Mouse (Mus musculus): ENCODE data around the gene Spock1. TPM values are rescaled to one million over a fixed set of nuclear protein-coding genes. Genes with fewer than 3 reads are reported as not detected.

The Spock1 gene
- 3.7 and 6.1 TPM in 2 replicates for polyA plus RNA-seq (2015; fragmentation: Nextera tagmentation; extraction: Ambion mirVana)

- Histone ChIP-seq H3K4me2 (peak within 1 kb of the TSS; percentile 75), H3K27me3 (replicated peaks) (peaks cover 17% of the 10 kb centered on the region), H3K27ac (no peak within 1 kb of the TSS), H3K4me3 (replicated peaks) (peak within 1 kb of the TSS; percentile 38), H3K9me3 (no peaks in the 10 kb centered on the region), H3K9ac (no peak within 1 kb of the TSS), H3K36me3 (no peaks in the 10 kb centered on the region), H3K4me1 (peaks cover 7% of the 10 kb centered on the region; the same call in 1 of the 2 replicates)
- WGBS, result under 1% methylated on average over 32 of the region's 32 CpGs
- ATAC-seq (ENCODE audit: insufficient read depth, low FRiP score, low read depth), result peak; percentile 76; the same call in 1 of the 2 replicates
Measured at GRCm38 (mm10) chr13:57908266-57908582, at the start of gene Spock1. Gene Spock1, minus strand, starts transcription at chr13:57908332.

- ATAC-seq (ENCODE audit: insufficient read depth, low FRiP score, low read depth), result no peak
- H3K4me3 ChIP-seq (replicated peaks), result no peak overlapping the region
- no peaks in the 10 kb centered on the region for H3K4me1 ChIP-seq
- H3K9me3 ChIP-seq, result no peaks in the 10 kb centered on the region
- WGBS, result 77% methylated on average over 12 of the region's 12 CpGs
- no peak overlapping the region for H3K4me2 ChIP-seq
- no peaks in the 10 kb centered on the region for H3K27me3 ChIP-seq (replicated peaks)
- no peak overlapping the region for H3K27ac ChIP-seq
- no peak overlapping the region for H3K9ac ChIP-seq
- H3K36me3 ChIP-seq, result no peaks in the 10 kb centered on the region
Measured at GRCm38 (mm10) chr13:57950091-57950490, 42.0 kb upstream of the Spock1 start.

GRCm38 (mm10) chr13:57949513-57949912 lies 41.4 kb upstream of the Spock1 start:
- Histone ChIP-seq H3K4me2 (no peak overlapping the region), H3K27me3 (replicated peaks) (no peaks in the 10 kb centered on the region), H3K9ac (no peak overlapping the region), H3K27ac (no peak overlapping the region), H3K4me1 (no peaks in the 10 kb centered on the region), H3K9me3 (no peaks in the 10 kb centered on the region), H3K36me3 (no peaks in the 10 kb centered on the region), H3K4me3 (replicated peaks) (no peak overlapping the region)
- 81% methylated on average over 4 of the region's 4 CpGs for WGBS
- ATAC-seq (ENCODE audit: insufficient read depth, low FRiP score, low read depth), result no peak

GRCm38 (mm10) chr13:57945197-57945596 lies 37.1 kb upstream of the Spock1 start:
- WGBS, result 68% methylated on average over 11 of the region's 11 CpGs
- Histone ChIP-seq H3K9ac (no peak overlapping the region), H3K27me3 (replicated peaks) (no peaks in the 10 kb centered on the region), H3K27ac (no peak overlapping the region), H3K9me3 (no peaks in the 10 kb centered on the region), H3K4me3 (replicated peaks) (no peak overlapping the region), H3K36me3 (no peaks in the 10 kb centered on the region), H3K4me2 (no peak overlapping the region), H3K4me1 (no peaks in the 10 kb centered on the region)
- no peak for ATAC-seq (ENCODE audit: insufficient read depth, low FRiP score, low read depth)

- Histone ChIP-seq H3K4me1 (no peaks in the 10 kb centered on the region), H3K27ac (no peak overlapping the region), H3K36me3 (no peaks in the 10 kb centered on the region), H3K4me3 (replicated peaks) (no peak overlapping the region), H3K9me3 (no peaks in the 10 kb centered on the region), H3K27me3 (replicated peaks) (no peaks in the 10 kb centered on the region), H3K4me2 (no peak overlapping the region), H3K9ac (no peak overlapping the region)
- 79% methylated on average over 5 of the region's 5 CpGs for WGBS
- ATAC-seq (ENCODE audit: insufficient read depth, low FRiP score, low read depth), result no peak
Measured at GRCm38 (mm10) chr13:57944434-57944833, 36.3 kb upstream of the Spock1 start.

GRCm38 (mm10) chr13:57943900-57944299 lies 35.8 kb upstream of the Spock1 start:
- Histone ChIP-seq H3K9ac (no peak overlapping the region), H3K27ac (no peak overlapping the region)
- no peak for ATAC-seq (ENCODE audit: insufficient read depth, low FRiP score, low read depth)

GRCm38 (mm10) chr13:57937463-57938229 lies 29.5 kb upstream of the Spock1 start:
- Histone ChIP-seq H3K4me3 (replicated peaks) (no peak overlapping the region), H3K27ac (no peak overlapping the region), H3K4me1 (no peaks in the 10 kb centered on the region), H3K9me3 (no peaks in the 10 kb centered on the region), H3K36me3 (no peaks in the 10 kb centered on the region), H3K27me3 (replicated peaks) (no peaks in the 10 kb centered on the region), H3K9ac (no peak overlapping the region), H3K4me2 (no peak overlapping the region)
- 78% methylated on average over 4 of the region's 4 CpGs for WGBS
- no peak for ATAC-seq (ENCODE audit: insufficient read depth, low FRiP score, low read depth)

More at GRCm38 (mm10) chr13:57943900-57944299, 35.8 kb upstream of the Spock1 start:
- H3K4me1 ChIP-seq, result no peaks in the 10 kb centered on the region
- H3K4me2 ChIP-seq, result no peak overlapping the region
- H3K4me3 ChIP-seq (replicated peaks), result no peak overlapping the region
- no peaks in the 10 kb centered on the region for H3K27me3 ChIP-seq (replicated peaks)
- no peaks in the 10 kb centered on the region for H3K9me3 ChIP-seq
- no peaks in the 10 kb centered on the region for H3K36me3 ChIP-seq

- Histone ChIP-seq H3K9me3 (no peaks in the 10 kb centered on the region), H3K4me3 (replicated peaks) (no peak overlapping the region), H3K36me3 (no peaks in the 10 kb centered on the region), H3K4me1 (no peaks in the 10 kb centered on the region), H3K27ac (no peak overlapping the region), H3K4me2 (no peak overlapping the region), H3K9ac (no peak overlapping the region), H3K27me3 (replicated peaks) (no peaks in the 10 kb centered on the region)
- 89% methylated on average over 9 of the region's 9 CpGs for WGBS
- ATAC-seq (ENCODE audit: insufficient read depth, low FRiP score, low read depth), result no peak
Measured at GRCm38 (mm10) chr13:57931998-57932397, 23.9 kb upstream of the Spock1 start.

- Histone ChIP-seq H3K27ac (no peak overlapping the region), H3K4me3 (replicated peaks) (no peak overlapping the region), H3K9me3 (no peaks in the 10 kb centered on the region), H3K4me2 (no peak overlapping the region), H3K36me3 (no peaks in the 10 kb centered on the region), H3K27me3 (replicated peaks) (no peaks in the 10 kb centered on the region), H3K9ac (no peak overlapping the region), H3K4me1 (no peaks in the 10 kb centered on the region)
- ATAC-seq (ENCODE audit: insufficient read depth, low FRiP score, low read depth), result no peak
- 68% methylated on average over 3 of the region's 3 CpGs for WGBS
Measured at GRCm38 (mm10) chr13:57931376-57931775, 23.2 kb upstream of the Spock1 start.

- 48% methylated on average over 5 of the region's 5 CpGs for WGBS
- no peak overlapping the region for H3K9ac ChIP-seq
- H3K27ac ChIP-seq, result no peak overlapping the region
Measured at GRCm38 (mm10) chr13:57930720-57931119, 22.6 kb upstream of the Spock1 start.

GRCm38 (mm10) chr13:57930283-57930682 lies 22.2 kb upstream of the Spock1 start:
- no peak overlapping the region for H3K9ac ChIP-seq
- H3K9me3 ChIP-seq, result no peaks in the 10 kb centered on the region
- no peak overlapping the region for H3K4me3 ChIP-seq (replicated peaks)
- no peak overlapping the region for H3K27ac ChIP-seq
- H3K36me3 ChIP-seq, result no peaks in the 10 kb centered on the region
- 55% methylated on average over 2 of the region's 2 CpGs for WGBS
- H3K4me1 ChIP-seq, result no peaks in the 10 kb centered on the region
- no peaks in the 10 kb centered on the region for H3K27me3 ChIP-seq (replicated peaks)
- ATAC-seq (ENCODE audit: insufficient read depth, low FRiP score, low read depth), result no peak
- H3K4me2 ChIP-seq, result no peak overlapping the region

More at GRCm38 (mm10) chr13:57930720-57931119, 22.6 kb upstream of the Spock1 start:
- no peak overlapping the region for H3K4me2 ChIP-seq
- no peaks in the 10 kb centered on the region for H3K36me3 ChIP-seq
- H3K9me3 ChIP-seq, result no peaks in the 10 kb centered on the region
- H3K27me3 ChIP-seq (replicated peaks), result no peaks in the 10 kb centered on the region
- ATAC-seq (ENCODE audit: insufficient read depth, low FRiP score, low read depth), result no peak
- H3K4me1 ChIP-seq, result no peaks in the 10 kb centered on the region
- H3K4me3 ChIP-seq (replicated peaks), result no peak overlapping the region

- Histone ChIP-seq H3K4me1 (no peaks in the 10 kb centered on the region), H3K4me3 (replicated peaks) (no peak overlapping the region), H3K27ac (no peak overlapping the region), H3K27me3 (replicated peaks) (no peaks in the 10 kb centered on the region), H3K36me3 (no peaks in the 10 kb centered on the region), H3K9me3 (no peaks in the 10 kb centered on the region), H3K4me2 (no peak overlapping the region), H3K9ac (no peak overlapping the region)
- ATAC-seq (ENCODE audit: insufficient read depth, low FRiP score, low read depth), result no peak
- WGBS, result 79% methylated on average over 4 of the region's 4 CpGs
Measured at GRCm38 (mm10) chr13:57919947-57920346, 11.8 kb upstream of the Spock1 start.

Measured in stomach, embryonic 15.5 days (tissue).